Mouse (Mus musculus): ENCODE measurements around the gene Tmed3. TPM values are rescaled to one million over a fixed set of nuclear protein-coding genes. Genes with fewer than 3 reads are reported as not detected.

Tmed3 gene
- total RNA-seq, 2 experiments from 2014 or later, result 24.0 to 29.4 TPM

Other genes with a start within 250 kb of the Tmed3 start
- 1 to 10 TPM; 3.1 to 3.3 TPM for gene Minar1, start 81.9 kb downstream of the Tmed3 start, total RNA-seq (2021)
- 1 to 10 TPM in 1 of 2 experiments, under 1 TPM in 1; 0.83 to 1.4 TPM for gene Ankrd34c, start 33.4 kb upstream of the Tmed3 start, total RNA-seq (2021)
- 100 to 1,000 TPM; 248 to 271 TPM for gene Rasgrf1, start 204.8 kb upstream of the Tmed3 start, total RNA-seq (2021)